Mouse (Mus musculus) kidney, adult 10 weeks (tissue): ENCODE data around the gene Usp48. TPM values are rescaled to one million over a fixed set of nuclear protein-coding genes. Genes with fewer than 3 reads are reported as not detected.

Experiments used
- polyA plus RNA-seq: library from polyadenylated mRNA; stranded (reverse); fragments of 350-450 nt; fragmentation: Illumina TruSeq; extraction: RNeasy Lipid Tissue Mini Kit (QIAGEN cat#74804); gene quantifications from one replicate; pipeline ENCODE4 v1.2.3, GENCODE M21; 2014; ENCODE audit warnings: low read depth, low replicate concordance

Gene Usp48
- polyA plus RNA-seq = 37.3 TPM

DNA sequence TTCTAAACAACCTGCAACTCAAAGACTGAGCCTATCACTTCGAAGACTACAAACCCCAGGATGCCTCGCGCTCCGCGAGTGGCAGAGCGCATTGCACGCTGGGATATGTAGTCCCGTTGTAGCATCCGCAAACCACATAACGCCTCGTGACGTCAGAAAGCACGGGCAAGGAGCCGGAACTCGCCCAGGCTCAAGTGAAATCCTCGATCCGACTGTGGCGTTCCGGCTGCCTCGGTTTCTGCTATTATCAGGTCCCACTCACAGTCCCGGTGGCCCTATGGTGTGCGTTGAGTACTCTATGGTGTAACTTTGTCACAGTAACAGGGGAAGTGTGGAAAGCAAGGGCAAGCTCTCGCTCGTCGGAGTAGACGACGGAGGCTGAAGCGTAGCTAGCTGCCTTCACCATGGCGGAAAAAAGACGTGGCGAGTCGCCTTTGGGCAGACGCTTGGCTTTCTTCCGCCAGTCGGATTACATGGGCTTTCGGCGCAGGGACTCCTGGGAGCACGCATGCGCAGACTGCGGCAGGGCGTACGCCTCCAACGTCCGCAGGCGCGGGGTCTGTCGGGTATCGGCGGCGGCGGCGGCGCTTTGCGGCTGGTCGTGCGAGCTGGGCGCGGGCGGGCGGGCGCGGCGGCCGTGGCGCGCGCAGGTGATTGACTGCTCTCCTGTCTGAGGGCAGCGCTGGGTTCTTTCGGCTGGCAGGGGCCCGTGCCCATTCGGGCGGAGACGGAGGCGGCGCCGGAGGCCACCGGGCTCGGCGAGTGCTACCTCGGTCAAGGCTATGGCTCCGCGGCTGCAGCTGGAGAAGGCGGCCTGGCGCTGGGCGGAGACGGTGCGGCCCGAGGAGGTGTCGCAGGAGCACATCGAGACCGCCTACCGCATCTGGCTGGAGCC is at the start of gene Usp48:
TSS of gene Usp48 (plus strand) at position 155 of the 895 bp plus-strand sequence.

DNA sequence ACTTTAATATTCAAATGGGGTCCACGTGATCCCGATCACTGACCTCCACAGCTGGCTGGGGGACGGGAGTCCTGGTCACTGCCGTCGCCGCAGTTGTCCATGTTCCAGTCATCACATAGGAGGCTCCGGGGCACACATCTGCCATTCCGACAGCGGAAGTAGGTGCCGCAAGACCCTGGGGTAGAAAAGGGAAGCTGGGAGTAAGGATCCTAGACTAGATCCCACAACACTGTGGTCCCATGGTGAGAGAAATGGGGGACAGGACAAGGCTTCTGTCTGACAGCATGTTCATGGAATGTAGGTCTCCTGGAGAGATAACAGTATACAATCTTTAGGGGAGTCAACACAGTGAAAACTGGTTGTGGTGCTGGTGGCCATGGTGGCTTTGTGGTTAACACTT is 19.1 kb upstream of the Usp48 start, which contains the start of gene Ldlrad2:
TSS of gene Ldlrad2 (minus strand) at position 101 of the 400 bp plus-strand sequence.

DNA sequence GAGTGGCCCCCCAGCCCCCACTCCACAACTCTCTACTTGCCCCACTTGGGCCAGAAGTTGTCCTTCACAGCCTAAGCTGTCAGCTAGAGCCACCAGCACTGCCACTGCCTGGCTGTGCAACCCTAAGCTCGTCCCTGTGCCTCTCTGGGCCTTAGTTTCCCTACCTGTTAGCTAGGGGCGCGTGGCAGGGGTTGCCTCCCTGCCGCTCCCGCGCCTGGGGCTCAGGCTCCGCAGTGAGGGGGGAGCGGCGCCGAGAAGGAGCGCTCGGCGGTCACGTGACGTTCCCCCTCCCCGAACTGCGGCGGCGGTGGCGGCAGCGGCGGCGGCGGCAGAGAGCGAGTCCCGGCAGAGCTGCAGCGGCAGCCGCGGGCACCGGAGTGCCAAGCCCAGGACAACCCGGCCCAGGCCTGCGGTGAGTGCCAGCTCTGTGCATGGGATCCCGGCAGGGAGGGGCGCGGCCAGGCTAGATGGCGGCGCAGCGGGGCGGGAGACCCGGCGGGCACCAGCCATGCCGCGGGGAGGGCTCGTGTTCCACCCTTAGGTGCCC is 71.0 kb downstream of the Usp48 start, which contains the start of gene Rap1gap:
TSS of gene Rap1gap (plus strand) at position 294 of the 547 bp plus-strand sequence.

Other genes with a start within 250 kb of the Usp48 start
- 770 TPM for gene Cdc42, start 236.0 kb upstream of the Usp48 start, polyA plus RNA-seq
- gene Cela3a, start 184.0 kb upstream of the Usp48 start, polyA plus RNA-seq = not detected
- gene Cela3b, start 163.2 kb upstream of the Usp48 start, polyA plus RNA-seq = not detected
- gene 1700013G24Rik, start 140.5 kb upstream of the Usp48 start, polyA plus RNA-seq = not detected
- 0.24 TPM for gene Hspg2, start 125.0 kb upstream of the Usp48 start, polyA plus RNA-seq
- not detected for gene Ldlrad2, start 19.2 kb upstream of the Usp48 start, polyA plus RNA-seq
- 5.6 TPM for gene Rap1gap, start 71.0 kb downstream of the Usp48 start, polyA plus RNA-seq
- 60.2 TPM for gene Alpl, start 202.6 kb downstream of the Usp48 start, polyA plus RNA-seq